Mouse (Mus musculus) cortical plate, adult 2 months (tissue): ENCODE measurements at regions not wholly inside any gene's neighbourhood (a gene's known extent, or its start where the extent isn't known, plus 50 kb on each side); places are given as distances from the start of the nearest gene placed in this dataset.

Experiments used
- CTCF ChIP-seq: fragments of 200-500 bp; IDR thresholded peaks from 2 replicates; pipeline ENCODE4 v1.5.1; 2011; ENCODE audit warnings: mild to moderate bottlenecking, control low read depth, low read length; ENCODE audit not compliant: insufficient read depth; ENCODE audit errors: extremely low read depth
- POLR2A ChIP-seq: fragments of 200-500 bp; IDR thresholded peaks from 2 replicates; pipeline ENCODE4 v1.6.1; 2011; ENCODE audit warnings: mild to moderate bottlenecking, low read length, control low read depth; ENCODE audit not compliant: insufficient read depth; ENCODE audit errors: extremely low read depth

GRCm38 (mm10) chr7:133494982-133495550 lies 106.9 kb downstream of the Tex36 start:
- TF ChIP-seq POLR2A: no peak
- TF ChIP-seq CTCF: no peak
